Mouse (Mus musculus) embryonic facial prominence, embryonic 10.5 days (tissue): Measurements from ENCODE around the gene Tas1r1. TPM values are rescaled to one million over a fixed set of nuclear protein-coding genes. Genes with fewer than 3 reads are reported as not detected.

Experiments
- DNase-seq: peaks from one replicate; pipeline ENCODE4 v3.0.0-alpha.2; 2017; ENCODE audit warnings: low spot score
- H3K27ac ChIP-seq: fragments of 300-500 bp; sonication (generic); replicated peaks from 2 replicates; pipeline ENCODE4 v1.5.1; 2016; ENCODE audit warnings: mild to moderate bottlenecking
- H3K27me3 ChIP-seq: fragments of 300-500 bp; sonication (generic); replicated peaks from 2 replicates; pipeline ENCODE4 v1.6.1; 2016; ENCODE audit warnings: low read depth, mild to moderate bottlenecking; ENCODE audit not compliant: poor library complexity, severe bottlenecking
- H3K36me3 ChIP-seq: fragments of 300-500 bp; sonication (generic); replicated peaks from 2 replicates; pipeline ENCODE4 v1.6.1; 2016; ENCODE audit warnings: mild to moderate bottlenecking, moderate library complexity
- H3K4me1 ChIP-seq: fragments of 300-500 bp; sonication (generic); 2 replicates; pipeline ENCODE4 v1.6.1; 2016
- H3K4me3 ChIP-seq: fragments of 300-500 bp; sonication (generic); 2 replicates; pipeline ENCODE4 v1.5.1; 2016; ENCODE audit warnings: mild to moderate bottlenecking, moderate library complexity
- H3K9me3 ChIP-seq: fragments of 300-500 bp; sonication (generic); 2 replicates; pipeline ENCODE4 v1.6.1; 2016; ENCODE audit warnings: mild to moderate bottlenecking
- WGBS: fragments of 180-500 bp; shearing (Covaris S2); methylation state at CpG from one replicate; pipeline ENCODE4 v1.1.7; 2016; 5-methylcytosine and 5-hydroxymethylcytosine counted together
- polyA plus RNA-seq: library from polyadenylated mRNA; unstranded; fragments of >200 nt; fragmentation: Nextera tagmentation; extraction: Ambion mirVana; gene quantifications from 2 replicates; pipeline ENCODE4 v1.2.1, GENCODE M21; 2016

The Tas1r1 gene
- polyA plus RNA-seq, 1 experiment from 2014 or later, result 0.50 TPM

DNA sequence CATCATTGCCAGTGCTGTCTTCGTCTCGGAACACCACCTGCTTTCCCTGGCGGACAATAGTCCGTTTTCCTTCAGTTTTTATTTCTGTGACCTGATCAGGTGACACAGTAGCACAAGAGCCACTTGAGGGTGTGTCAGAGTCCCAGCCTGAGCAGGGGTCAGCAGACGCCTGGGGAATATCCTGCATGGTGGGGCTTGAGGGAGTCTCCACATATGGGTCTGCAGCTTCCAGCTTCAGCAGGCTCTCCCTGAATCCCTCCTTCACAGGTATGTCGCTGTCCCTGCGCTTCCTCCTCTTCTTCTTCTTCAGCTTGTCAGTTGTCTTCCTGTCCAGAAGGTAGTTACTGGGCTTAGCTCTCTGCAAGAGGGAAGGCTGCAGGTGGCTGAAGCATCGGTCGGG, 46.3 kb downstream of the Tas1r1 start:
- Histone ChIP-seq H3K4me1 (peaks cover 40% of the 10 kb centered on the region), H3K36me3 (peaks cover 42% of the 10 kb centered on the region), H3K27me3 (no peaks in the 10 kb centered on the region), H3K9me3 (no peaks in the 10 kb centered on the region), H3K27ac (no peak overlapping the region), H3K4me3 (no peak overlapping the region)
- 94% methylated on average over 9 of the region's 9 CpGs for WGBS
- no peak for DNase-seq

DNA sequence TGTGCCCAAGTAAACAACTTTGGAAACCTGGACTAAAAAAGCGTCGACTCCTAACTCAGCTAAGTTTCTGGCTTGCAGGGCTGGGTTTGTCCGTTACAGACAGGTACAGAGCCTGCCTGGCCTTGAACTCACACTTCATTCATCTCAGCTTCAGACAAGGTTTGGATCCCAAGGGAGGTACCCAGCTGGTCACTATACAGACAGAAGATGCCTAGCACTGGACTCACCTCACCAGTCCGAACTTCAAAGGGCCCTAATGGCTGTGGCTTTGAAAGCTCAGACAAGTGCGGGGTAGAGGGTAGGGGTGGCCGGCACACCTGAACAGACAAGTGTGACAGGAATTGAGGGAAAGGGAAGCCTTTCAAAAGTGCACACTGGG, 49.3 kb downstream of the Tas1r1 start:
- WGBS, result 30% methylated on average over 6 of the region's 6 CpGs
- Histone ChIP-seq H3K27ac (peak overlapping the region; percentile 96), H3K27me3 (no peaks in the 10 kb centered on the region), H3K4me3 (peak overlapping the region; percentile 89), H3K9me3 (no peaks in the 10 kb centered on the region), H3K4me1 (peaks cover 50% of the 10 kb centered on the region), H3K36me3 (peaks cover 65% of the 10 kb centered on the region)
- DNase-seq, result no peak

- WGBS, result 1% methylated on average over 54 of the region's 54 CpGs
- DNase-seq, result peak; percentile 86
- H3K4me3 ChIP-seq, result peak within 1 kb of the TSS; percentile 89
- peaks cover 71% of the 10 kb centered on the region for H3K36me3 ChIP-seq
- H3K4me1 ChIP-seq, result peaks cover 50% of the 10 kb centered on the region
- no peaks in the 10 kb centered on the region for H3K9me3 ChIP-seq
- H3K27ac ChIP-seq, result peak within 1 kb of the TSS; percentile 96
- no peaks in the 10 kb centered on the region for H3K27me3 ChIP-seq
Measured at GRCm38 (mm10) chr4:151988342-151989109, 49.8 kb downstream of the Tas1r1 start, which contains the start of gene Thap3. Thap3 (minus strand) TSS chr4:151988997.

DNA sequence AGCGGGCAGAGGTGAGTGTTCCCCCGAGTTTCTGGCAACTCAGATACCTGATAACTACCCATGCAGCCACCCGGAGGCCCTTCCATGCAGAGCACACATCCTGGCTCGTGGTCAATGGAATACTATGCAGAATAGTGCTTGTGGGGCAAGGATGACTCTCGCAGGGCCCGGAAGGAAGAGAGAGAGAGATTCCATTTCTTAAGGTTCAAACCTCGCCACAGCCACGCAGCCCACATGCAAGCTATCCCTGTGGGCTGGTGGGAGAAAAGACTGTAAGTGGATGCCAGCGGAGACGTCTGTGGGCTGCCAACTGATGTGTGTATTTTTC, 50.4 kb downstream of the Tas1r1 start:
- Histone ChIP-seq H3K4me1 (peaks cover 52% of the 10 kb centered on the region), H3K27me3 (no peaks in the 10 kb centered on the region), H3K9me3 (no peaks in the 10 kb centered on the region), H3K27ac (peak overlapping the region; percentile 96), H3K4me3 (peak overlapping the region; percentile 89), H3K36me3 (peaks cover 71% of the 10 kb centered on the region)
- DNase-seq, result no peak
- 29% methylated on average over 10 of the region's 10 CpGs for WGBS

- Histone ChIP-seq H3K27me3 (no peaks in the 10 kb centered on the region), H3K4me1 (peaks cover 58% of the 10 kb centered on the region), H3K9me3 (no peaks in the 10 kb centered on the region), H3K27ac (no peak overlapping the region), H3K36me3 (peaks cover 71% of the 10 kb centered on the region), H3K4me3 (peak overlapping the region; percentile 17; the same call in 1 of the 2 replicates)
- 69% methylated on average over 8 of the region's 8 CpGs for WGBS
- no peak for DNase-seq
Measured at GRCm38 (mm10) chr4:151986650-151987049, 51.7 kb downstream of the Tas1r1 start.

GRCm38 (mm10) chr4:151985886-151986285, 52.5 kb downstream of the Tas1r1 start:
- no peaks in the 10 kb centered on the region for H3K9me3 ChIP-seq
- H3K27me3 ChIP-seq, result no peaks in the 10 kb centered on the region
- 0 out of 2 replicates have a peak overlapping the region, but pooled peaks have one; percentile 17 for H3K4me3 ChIP-seq
- peaks cover 63% of the 10 kb centered on the region for H3K4me1 ChIP-seq
- DNase-seq, result no peak
- WGBS, result 35% methylated on average over 10 of the region's 10 CpGs
- H3K36me3 ChIP-seq, result peaks cover 71% of the 10 kb centered on the region
- H3K27ac ChIP-seq, result peak overlapping the region; percentile 35; the same call in 1 of the 2 replicates

DNA sequence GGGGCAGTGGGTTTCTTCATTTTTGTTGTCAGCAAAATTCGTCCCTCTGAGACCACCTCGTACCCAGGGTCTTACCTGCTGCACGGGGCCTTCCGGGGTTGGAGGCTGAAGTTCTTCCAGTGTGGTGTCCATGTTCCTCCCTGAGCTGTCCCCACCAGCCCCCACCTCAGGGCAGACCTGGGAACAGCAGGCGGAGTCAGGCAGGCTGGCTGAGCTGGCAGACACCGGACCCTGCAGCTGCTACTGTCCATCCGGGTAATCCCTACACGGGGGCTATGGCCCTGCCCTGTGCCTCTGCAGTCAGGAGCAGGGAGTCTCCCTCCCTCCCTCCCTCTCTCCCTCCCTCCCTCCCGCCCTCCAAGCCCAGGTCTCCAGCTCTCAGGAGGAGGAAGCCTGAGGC, 54.8 kb downstream of the Tas1r1 start:
- Histone ChIP-seq H3K27me3 (no peaks in the 10 kb centered on the region), H3K27ac (peak overlapping the region; percentile 44), H3K36me3 (peaks cover 80% of the 10 kb centered on the region), H3K4me3 (peak overlapping the region; percentile 5; the same call in 1 of the 2 replicates), H3K9me3 (no peaks in the 10 kb centered on the region), H3K4me1 (peaks cover 51% of the 10 kb centered on the region)
- 26% methylated on average over 9 of the region's 9 CpGs for WGBS
- peak; percentile 58 for DNase-seq

- peaks cover 46% of the 10 kb centered on the region for H3K4me1 ChIP-seq
Measured at GRCm38 (mm10) chr4:151983043-151983442, 55.3 kb downstream of the Tas1r1 start.

DNA sequence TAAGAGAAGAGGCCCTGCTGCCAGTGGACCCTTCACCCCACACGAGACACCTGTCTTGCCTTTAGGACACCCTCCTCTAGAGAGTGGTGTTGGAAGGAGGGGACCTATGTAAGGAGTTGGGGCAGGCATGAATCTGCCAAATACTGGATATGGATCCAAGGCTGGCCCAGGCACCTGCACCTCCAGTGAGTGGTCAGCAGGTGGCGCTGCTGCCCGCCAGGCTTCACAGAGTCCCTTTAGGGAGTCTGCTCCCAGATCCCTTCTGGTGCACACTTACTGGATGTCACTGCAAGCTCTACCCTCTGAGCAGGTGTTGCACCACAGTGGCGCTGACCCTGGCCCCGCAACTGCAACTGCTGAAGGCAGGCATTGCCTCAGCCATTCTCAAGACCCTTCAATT, 57.0 kb downstream of the Tas1r1 start:
- Histone ChIP-seq H3K4me3 (no peak overlapping the region), H3K36me3 (peaks cover 96% of the 10 kb centered on the region), H3K4me1 (peaks cover 36% of the 10 kb centered on the region), H3K9me3 (no peaks in the 10 kb centered on the region), H3K27ac (no peak overlapping the region), H3K27me3 (no peaks in the 10 kb centered on the region)
- peak; percentile 83 for DNase-seq
- 15% methylated on average over 5 of the region's 5 CpGs for WGBS

More at GRCm38 (mm10) chr4:151983043-151983442, 55.3 kb downstream of the Tas1r1 start:
- DNase-seq, result no peak
- H3K36me3 ChIP-seq, result peaks cover 84% of the 10 kb centered on the region
- no peaks in the 10 kb centered on the region for H3K27me3 ChIP-seq
- H3K9me3 ChIP-seq, result no peaks in the 10 kb centered on the region
- no peak overlapping the region for H3K4me3 ChIP-seq
- 45% methylated on average over 17 of the region's 17 CpGs for WGBS
- H3K27ac ChIP-seq, result peak overlapping the region; percentile 44; the same call in 1 of the 2 replicates

DNA sequence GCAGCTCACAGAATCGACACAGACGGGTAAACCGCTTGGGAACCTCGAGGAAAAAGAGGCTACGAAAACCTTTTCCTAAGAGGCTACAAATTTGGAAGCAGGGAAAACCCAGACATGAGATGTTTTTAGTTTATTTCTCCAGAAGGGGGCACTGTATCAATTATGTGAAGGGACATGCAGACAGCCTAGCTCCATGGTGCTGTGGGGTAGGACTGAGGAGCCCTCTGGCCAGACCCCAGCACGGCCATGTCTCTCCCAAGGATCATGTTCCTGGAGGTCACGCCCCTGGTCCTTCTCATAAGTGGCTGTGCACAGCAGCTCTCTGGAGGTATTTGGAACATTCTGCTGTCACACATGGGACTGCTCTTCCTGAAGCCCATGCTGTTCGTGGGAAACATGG, 57.7 kb downstream of the Tas1r1 start:
- Histone ChIP-seq H3K27me3 (no peaks in the 10 kb centered on the region), H3K36me3 (peaks cover 98% of the 10 kb centered on the region), H3K4me1 (peaks cover 30% of the 10 kb centered on the region), H3K27ac (no peak overlapping the region), H3K9me3 (no peaks in the 10 kb centered on the region), H3K4me3 (no peak overlapping the region)
- DNase-seq, result no peak
- 80% methylated on average over 8 of the region's 8 CpGs for WGBS

Other genes starting within 250 kb of the Tas1r1 start
- gene Camta1, start 176.7 kb downstream of the Tas1r1 start, polyA plus RNA-seq, result 104 and 110 TPM in 2 replicates
- gene Dnajc11, start 104.9 kb downstream of the Tas1r1 start, polyA plus RNA-seq, result 113 and 121 TPM in 2 replicates
- gene Thap3, start 49.6 kb downstream of the Tas1r1 start, polyA plus RNA-seq, result 33.5 and 34.7 TPM in 2 replicates
- gene Phf13, start 42.3 kb downstream of the Tas1r1 start, polyA plus RNA-seq, result 29.0 and 32.1 TPM in 2 replicates
- 9.7 and 10.6 TPM in 2 replicates for gene Klhl21, start 29.8 kb downstream of the Tas1r1 start, polyA plus RNA-seq
- gene Zbtb48, start 10.9 kb downstream of the Tas1r1 start, polyA plus RNA-seq, result 25.0 and 26.4 TPM in 2 replicates
- 43.7 and 44.2 TPM in 2 replicates for gene Nol9, start 753 bp upstream of the Tas1r1 start, polyA plus RNA-seq
- gene Plekhg5, start 33.9 kb upstream of the Tas1r1 start, polyA plus RNA-seq, result 11.7 and 13.2 TPM in 2 replicates
- gene Tnfrsf25, start 77.4 kb upstream of the Tas1r1 start, polyA plus RNA-seq, result 1.0 and 1.3 TPM in 2 replicates
- 7.5 and 10.3 TPM in 2 replicates for gene Espn, start 113.8 kb upstream of the Tas1r1 start, polyA plus RNA-seq
- gene Hes2, start 120.3 kb upstream of the Tas1r1 start, polyA plus RNA-seq, result 0.11 and 1.0 TPM in 2 replicates
- 51.8 and 55.5 TPM in 2 replicates for gene Acot7, start 139.6 kb upstream of the Tas1r1 start, polyA plus RNA-seq
- 2.7 and 4.0 TPM in 2 replicates for gene Gpr153, start 235.7 kb upstream of the Tas1r1 start, polyA plus RNA-seq